Comparison of ENCODE assay signal across 15 mouse cellular contexts in the genomic region with DNA sequence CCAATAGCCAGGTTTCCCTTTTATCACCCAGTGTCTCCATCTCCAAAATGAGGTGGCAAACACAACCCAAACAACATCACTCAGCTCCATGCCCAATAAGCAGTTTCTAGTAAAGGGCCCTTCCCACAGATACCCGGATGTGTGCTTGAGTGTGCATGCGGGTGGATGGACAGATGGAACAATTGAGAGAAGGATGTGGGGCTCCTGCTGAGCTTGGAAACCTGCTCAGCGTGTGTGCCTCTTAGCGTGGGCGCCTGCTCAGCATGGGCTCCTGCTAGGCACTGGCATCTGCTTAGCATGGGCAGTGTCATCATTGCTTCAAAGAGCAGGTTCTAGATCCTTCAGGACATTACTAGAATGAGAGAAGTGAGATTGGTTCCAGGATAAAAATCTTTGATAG.
DNase-seq lines count a peak whose midpoint lies in the region.
"Had no signal": no experiment of that assay in that cellular context is flagged by ENCODE, and none has a peak within 500 bp of the region (broad histone marks: within the 10 kb centered on the region; RNA-seq: fewer than 3 reads in every experiment).

No protein-coding gene starts in this region.

- DNase-seq in layer of hippocampus, adult 18-20 months (ENCODE audit: low spot score in 2 of 2): peak; percentile 25 to 56
- DNase-seq in layer of hippocampus, postnatal 25 days (ENCODE audit: extremely low spot score in 1 of 2, low spot score in 1 of 2): no peak
- peak; percentile 21 to 29 for DNase-seq in right cerebral cortex, adult 2 months (ENCODE audit: low spot score in 2 of 2)
- DNase-seq in right cerebral cortex, postnatal 14 days: no peak
- peak; percentile 56 for DNase-seq in layer of hippocampus, adult 9-11 months
- no peak for DNase-seq in lung, postnatal 10 days
- DNase-seq: adrenal gland, adult 2 months; adrenal gland, postnatal 14 days; cerebellum, adult 18-20 months; cerebellum, adult 9-10 months; cerebellum, postnatal 14 days; gastrocnemius, postnatal 25 days; heart, adult 18-20 months; heart, postnatal 10 days; heart, postnatal 4 days had no signal

Comparison
In these comparisons a context has a peak if more than half of its experiments do, and no peak if none do; other contexts are left out.
1. DNase-seq: peak in layer of hippocampus, adult 18-20 months (2 of 2), right cerebral cortex, adult 2 months (2 of 2) and layer of hippocampus, adult 9-11 months (single experiment); none in layer of hippocampus, postnatal 25 days (0 of 2), right cerebral cortex, postnatal 14 days (single experiment) and lung, postnatal 10 days (single experiment).